Mouse (Mus musculus): ENCODE results near the gene Gm49380.

Gm49380 gene

DNA sequence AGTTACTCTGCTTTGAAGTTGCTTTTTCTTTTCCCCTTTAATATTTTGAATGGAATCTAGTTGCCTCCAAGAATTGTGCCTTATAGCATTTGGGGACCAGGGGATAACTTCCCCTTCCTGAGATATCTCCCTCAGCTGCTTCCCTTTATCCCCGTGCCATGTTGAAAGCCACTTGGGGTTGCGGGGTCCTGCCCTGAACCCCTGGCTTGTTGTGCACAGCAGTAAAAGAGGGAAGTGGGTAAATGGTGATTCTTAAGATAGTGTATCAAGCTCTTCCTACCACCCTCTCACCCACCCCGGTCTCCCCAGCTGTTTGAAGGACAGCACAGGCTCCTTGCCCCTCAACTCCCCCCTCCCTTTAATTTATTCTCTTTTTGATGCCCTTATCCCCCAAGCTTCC lies 18.6 kb downstream of the Gm49380 start:
- CTCF ChIA-PET = interaction anchor here (1.2 kb wide), 1 partner anchor 27 kb away, joined by 3 read pairs; no protein-coding TSS in a partner anchor

DNA sequence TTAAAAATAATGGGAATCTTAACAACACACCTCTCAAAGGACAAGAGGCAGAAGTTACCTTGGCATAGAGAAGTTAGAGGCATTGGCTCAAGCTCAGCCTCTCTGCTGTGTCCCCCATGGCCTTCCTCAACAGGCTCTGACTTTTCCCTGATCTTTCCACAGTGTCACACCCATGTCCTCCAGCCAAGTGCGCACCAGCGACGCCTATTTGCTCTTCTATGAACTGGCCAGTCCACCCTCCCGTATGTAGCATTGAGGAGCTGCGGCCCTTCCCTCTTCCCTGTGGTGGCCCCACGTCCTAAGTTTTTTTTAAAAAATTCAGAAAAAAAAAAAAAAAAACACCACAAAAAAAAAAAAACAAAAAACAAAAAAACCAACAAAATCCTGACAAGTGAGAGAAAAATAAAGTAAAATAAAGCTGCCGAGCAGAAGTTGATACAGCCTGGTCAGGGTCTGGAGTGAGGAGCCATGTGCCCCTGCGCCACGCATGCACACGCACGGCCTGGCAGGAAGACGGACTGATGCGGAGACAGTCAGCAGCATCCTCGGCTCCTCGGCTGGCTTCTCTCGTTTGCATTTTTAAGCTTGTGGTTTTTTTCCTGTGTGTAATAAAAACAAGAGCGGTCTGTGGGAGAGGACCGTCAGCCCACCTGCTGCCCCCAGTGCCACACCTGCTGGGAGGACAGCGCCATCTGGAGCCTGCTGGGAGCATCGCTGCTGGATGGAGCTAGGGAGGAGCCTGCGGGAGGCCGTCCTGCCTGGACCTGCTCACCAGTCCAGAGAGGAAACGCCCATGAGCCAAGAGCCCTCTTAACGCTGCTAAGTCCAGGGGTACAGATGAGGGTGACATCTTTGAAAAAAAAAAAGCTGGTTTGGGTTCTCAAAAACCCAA lies 19.4 kb downstream of the Gm49380 start:
- CTCF ChIA-PET = interaction anchor here (0.7 kb wide), 1 partner anchor 11 kb away, joined by 4 read pairs; no protein-coding TSS in a partner anchor

DNA sequence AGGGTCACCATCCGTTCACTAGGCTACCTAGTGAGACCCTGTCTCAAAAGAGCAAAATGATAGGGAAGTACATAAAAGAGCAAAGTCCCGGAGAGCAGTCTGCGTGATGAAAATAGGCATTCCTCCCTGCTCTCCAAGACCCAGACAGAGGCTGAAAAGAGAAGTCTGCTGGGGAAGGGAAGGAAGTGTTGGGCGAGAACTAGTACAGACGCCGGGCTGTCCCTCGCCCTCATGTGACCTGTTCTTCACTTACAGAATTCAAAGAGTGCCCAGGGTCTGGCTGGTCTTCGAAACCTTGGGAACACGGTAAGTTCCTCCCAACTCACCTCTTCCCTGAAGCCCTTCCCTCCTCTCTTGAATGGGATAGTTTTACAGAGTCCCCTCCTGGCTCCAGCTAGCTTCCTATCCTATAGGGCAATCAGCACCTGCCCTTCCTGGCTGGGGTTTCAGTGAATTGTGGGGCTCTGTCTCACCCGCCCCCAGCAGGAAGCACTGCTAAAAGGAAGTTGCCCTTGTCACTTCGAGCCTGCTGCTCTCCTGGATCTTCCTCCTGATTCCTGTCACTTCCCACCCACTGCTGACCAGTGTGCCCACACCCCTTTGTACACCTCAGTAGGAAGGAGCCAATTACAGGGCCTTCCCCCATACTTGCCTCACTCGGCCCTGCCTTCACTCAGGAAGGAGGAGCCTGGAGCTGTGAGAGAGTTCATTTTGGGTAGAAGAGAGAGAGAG lies 24.3 kb downstream of the Gm49380 start:
- CTCF ChIA-PET = interaction anchor here (0.5 kb wide), 1 partner anchor 11 kb away, joined by 3 read pairs; no protein-coding TSS in a partner anchor

DNA sequence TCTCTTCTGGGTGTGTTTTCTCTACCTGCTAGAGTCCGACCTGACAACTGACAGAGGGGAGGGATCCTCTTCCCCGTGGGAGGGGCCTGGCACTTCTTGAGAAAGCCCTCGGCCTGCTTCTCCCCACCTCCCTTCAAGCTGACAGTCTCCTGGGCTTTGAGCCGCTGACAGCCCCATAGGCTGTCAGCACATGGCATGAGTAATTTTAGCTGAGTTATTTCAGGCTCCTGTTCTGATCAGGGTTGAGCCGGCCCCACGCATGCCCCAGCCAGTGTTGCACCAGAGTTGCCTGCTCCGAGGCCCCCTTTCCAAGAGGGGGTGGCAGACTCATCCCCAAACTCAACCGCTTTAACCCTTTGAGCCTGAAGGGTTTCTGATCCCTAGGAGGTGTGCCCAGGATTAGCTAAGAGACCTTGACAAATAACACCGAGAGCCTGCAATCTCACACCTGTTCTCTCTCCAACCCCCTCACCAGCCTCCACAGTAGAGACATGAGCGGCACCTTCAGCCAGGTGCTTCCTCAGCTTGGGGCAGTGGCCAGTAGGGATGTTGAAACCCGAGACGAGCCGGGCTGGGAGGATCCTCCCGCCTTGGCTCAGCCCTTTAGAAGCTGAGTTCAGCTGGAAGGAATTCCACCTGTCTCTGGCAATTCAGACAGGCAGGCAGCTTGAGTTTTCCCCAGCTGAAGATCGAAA lies 25.4 kb downstream of the Gm49380 start:
- CTCF ChIA-PET = interaction anchor here (0.6 kb wide), 1 partner anchor 11 kb away, joined by 13 read pairs; no protein-coding TSS in a partner anchor

DNA sequence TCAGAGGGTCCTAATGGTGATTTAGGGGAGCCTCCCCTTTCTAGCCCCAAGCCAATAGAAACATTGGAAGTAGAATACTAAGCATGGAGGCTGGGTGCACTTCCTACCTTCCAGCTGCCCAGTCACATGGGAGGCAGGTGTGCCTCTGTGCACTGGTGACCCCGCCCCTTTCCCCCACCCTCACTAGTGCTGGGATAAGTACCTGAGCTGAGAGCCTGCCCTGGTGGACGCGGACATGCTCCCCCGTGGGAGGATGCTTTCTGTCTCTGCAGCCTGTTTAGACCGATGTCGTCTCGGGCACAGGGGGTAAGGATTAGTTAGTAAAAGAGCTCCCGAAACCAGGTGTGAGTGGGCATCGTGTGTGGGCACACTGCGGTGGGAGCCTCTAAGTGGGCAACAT lies 26.3 kb downstream of the Gm49380 start:
- CTCF ChIA-PET = no interaction called here

DNA sequence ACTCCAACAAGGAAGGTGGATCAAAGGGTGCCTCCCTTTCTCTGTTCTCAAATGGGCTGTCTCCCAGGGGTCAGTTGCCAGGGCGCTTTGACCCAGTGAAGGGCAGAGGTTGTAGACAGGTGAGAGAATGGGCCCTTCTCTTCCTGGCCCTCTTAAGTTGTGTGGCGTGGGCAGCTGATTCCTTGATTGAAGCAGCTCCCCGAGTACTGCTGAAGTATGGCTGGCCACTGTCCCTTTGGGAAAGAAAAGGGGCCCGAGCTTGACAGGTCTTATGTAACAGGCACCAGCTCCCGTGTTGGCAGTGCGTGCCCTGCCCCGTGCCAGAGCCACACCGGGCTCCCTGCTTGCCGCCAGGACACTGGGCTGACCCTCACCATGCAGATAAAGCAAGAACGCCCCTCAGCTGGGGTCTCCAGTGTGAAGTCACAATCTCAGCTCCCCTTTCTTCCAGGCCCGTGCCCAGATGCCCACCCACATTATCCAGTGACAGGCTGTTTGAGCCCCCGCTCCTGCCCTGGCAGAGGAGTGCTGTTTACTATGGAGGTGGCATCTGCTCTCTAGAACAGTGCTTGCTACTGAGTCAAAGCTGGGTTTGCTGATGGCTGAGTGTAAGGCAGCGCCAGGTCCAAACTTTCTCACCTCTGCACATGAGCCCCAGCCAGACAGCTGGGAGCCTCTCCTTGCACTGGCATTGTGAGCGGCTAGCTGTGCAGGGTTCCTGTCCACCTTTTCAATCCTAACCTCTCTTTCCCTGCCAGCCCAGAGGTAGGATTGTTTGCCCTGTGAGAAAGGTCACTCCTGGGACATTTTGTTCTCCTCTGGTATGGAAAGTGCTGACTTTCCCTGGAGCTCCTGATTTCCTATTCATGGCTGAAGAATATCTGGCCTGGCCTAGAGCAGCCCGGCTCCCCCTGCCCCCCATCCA lies 27.3 kb downstream of the Gm49380 start:
- CTCF ChIA-PET = interaction anchor here (0.5 to 0.6 kb wide), 2 partner anchors 31 to 897 kb away, joined by 3 to 4 read pairs; no protein-coding TSS in a partner anchor

DNA sequence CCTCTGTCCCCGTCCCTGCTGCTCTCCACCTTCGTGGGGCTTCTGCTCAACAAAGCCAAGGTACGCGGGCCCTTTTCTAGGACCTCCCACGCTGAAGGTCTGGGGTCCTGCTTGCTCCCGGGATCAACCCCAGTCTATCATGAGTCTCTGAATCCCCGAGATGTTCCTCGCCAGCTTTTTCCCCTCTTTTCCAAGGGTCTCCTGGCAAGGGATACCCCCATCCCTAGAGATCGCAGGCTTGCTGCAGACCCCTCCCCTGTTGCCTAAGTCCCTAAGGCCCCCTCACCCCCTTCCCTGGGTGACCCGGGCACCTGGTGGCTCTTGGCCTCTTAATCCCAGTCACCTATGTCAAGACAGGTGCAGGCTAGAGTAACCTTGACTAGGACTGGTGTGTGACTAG lies 28.0 kb downstream of the Gm49380 start:
- CTCF ChIA-PET = no interaction called here

DNA sequence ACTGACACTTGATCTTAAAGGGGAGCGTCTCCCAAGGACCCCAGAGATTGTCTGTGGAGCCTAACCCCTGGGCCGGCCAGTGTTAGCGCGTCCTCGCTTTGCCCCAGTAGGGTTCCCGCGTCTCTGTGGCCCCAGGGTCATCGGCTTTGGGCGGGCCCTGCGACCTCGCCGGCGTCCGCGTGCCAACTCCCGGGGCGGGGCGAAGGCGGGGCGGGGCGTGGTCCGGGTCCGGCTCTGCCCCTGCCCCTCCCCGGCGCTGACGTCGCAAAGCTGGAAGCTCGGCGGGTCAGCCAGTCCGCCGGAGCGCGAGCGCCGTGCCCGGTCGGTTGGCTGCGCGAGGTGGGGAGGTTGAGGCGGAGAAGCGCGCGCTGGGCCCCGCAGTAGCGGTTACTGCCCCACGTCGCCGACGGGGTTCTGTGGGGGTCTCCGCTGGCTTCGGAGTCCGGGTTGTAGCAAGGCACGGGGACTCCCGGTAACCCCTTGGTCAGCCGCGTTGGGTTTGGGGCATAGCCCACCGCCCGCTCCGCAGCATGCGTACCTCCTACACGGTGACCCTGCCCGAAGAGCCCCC lies 28.6 kb downstream of the Gm49380 start:
- CTCF ChIA-PET = no interaction called here

DNA sequence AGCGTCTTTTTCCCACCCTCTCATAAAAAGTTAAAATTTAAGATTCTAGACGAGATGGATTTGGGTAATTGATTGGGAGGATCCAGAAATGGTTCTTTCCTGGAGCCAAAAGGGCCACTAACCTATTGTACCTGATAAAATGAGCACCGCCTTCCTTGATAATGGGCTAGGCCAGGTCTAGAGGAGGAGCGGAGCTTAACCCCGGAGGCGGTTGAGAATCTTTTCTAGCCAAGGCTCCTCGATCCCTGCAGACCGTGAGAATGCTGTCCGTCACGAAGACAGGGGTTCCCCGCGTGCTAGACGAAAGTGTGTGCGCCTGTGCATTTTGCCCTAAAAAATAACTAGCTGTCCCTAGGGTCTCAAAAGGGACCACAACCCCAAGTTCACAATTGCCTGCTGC lies 29.1 kb downstream of the Gm49380 start:
- CTCF ChIA-PET = no interaction called here

DNA sequence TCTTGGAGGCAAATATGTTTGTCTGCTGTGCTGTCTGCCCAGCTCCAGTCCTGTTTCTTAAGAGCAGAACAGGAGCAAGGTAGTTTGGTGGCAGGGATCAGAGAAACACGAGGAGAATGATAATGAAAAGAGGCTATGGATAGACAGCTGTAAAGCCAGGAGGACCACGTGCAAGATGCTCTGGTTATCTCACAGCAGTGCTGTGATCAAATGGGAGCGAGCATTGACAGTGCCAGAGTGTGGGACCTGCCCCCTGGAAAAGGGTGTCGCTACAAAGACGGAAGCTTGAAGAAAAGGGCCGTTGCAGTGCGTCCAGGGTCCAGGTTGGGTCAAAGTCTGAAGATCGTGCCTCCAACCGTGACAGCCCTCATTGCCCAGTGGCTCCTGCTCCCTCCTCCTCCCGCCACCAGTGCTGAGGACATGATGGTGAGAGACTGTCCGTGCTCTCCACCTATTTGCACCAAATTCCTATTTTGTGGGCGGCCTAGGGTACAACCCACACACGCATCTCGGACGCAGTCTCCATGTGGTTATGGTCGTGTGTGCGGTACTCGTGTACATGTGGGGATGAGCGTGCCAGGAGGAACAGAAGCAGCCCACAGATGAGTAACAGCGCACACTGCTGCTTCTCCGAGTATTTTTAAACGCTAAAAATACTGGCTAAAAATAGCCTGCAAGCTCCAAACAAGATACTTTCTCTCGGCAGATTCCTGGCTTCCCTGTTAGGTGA lies 29.7 kb downstream of the Gm49380 start:
- CTCF ChIA-PET = interaction anchor here (0.5 to 0.7 kb wide), 2 partner anchors 10 to 12 kb away, joined by 4 read pairs; no protein-coding TSS in a partner anchor

DNA sequence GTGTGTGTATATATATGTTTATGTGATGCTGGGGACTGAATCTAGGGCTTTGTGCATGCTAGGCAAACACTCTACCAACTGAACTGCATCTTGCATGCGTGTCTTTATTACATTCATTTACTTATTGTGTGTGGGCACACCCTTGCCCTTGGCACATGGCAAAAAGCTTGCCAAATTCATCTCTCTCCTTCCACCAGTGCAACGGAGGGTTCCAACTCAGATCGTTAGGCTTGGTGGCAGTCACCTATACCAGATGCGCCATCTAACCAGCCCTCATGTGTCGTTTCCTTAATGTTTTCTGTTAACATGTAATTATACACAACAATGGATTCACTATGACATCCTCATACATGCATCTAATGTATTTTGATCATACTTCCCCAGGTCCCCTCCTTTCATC lies 31.0 kb downstream of the Gm49380 start:
- CTCF ChIA-PET = no interaction called here

DNA sequence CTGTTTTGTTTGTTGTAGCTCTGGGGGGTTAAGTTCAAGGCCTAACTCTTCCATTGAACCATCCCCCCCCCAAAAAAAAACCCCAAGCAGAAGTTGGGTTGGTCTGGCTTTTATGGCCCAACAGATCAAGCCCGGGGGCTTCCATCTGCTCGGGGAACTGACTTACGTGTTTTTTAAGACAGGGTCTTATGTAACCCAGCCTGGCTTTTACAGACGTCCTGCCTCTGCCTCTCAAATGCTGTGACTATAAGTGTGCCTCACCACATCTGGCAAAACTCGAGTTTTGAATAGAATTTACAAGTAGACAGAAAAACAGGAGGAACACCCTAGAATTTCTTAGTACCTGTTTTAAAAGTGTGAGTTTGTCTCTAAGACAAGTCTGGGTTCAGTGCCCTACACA lies 31.7 kb downstream of the Gm49380 start:
- CTCF ChIA-PET = interaction anchor here (0.9 kb wide), 1 partner anchor 131 kb away, joined by 3 read pairs; no protein-coding TSS in a partner anchor

DNA sequence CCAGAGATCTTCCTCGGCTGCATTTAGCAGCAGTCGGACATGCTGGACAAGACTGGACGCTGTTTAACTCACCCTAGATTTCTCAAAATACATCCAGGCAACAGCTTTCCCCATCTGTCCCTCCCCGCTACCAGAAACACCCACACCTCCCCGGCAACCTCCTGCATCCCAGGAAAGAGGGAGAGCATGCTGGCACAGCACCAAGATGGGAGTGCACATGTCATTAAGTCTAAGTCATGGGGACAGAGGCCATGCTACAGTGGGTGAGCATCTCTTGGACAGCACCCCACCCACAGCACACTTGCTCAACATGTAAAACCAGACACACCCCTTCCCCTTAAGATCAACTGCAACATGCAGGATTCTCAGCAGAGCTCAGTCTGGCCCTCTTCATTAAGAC lies 32.3 kb downstream of the Gm49380 start:
- CTCF ChIA-PET = interaction anchor here (0.9 kb wide), 1 partner anchor 131 kb away, joined by 3 read pairs; no protein-coding TSS in a partner anchor

DNA sequence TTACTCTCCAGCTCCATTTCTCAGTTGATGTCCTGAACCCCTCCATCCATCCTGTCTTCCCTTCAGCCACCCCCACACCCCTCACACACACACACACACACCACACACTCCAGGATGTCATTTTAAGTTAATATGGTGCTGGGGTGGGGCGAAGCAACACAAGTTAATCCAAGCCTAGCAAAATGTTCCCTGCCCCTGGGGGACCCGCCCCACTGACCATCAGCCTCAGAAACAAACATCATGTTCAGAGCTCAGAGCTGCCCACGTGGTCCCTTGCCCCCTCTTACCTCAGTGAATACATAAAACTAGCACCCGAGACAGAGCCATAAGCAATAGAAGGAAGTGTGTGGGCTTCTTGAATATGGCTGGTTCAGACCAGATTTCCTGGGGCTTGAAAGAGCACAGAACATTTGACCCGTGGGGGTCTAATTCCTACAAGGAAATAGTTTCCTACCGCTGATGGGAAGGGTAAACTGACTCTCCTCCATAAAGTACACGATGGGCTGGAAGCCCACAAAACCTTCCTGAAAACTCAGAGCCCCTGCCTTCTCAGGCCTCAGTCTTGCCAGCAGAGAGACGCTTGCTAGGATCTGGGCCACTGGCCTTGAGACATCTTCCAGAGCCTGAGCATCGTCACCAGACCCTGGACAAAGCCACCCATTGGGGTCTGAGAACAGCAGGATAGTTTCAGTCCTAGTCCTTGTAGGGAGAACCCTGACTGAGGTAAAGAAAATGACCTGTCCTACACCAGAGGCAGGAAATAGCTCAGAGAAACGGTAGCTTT lies 33.1 kb downstream of the Gm49380 start:
- CTCF ChIA-PET = no interaction called here

DNA sequence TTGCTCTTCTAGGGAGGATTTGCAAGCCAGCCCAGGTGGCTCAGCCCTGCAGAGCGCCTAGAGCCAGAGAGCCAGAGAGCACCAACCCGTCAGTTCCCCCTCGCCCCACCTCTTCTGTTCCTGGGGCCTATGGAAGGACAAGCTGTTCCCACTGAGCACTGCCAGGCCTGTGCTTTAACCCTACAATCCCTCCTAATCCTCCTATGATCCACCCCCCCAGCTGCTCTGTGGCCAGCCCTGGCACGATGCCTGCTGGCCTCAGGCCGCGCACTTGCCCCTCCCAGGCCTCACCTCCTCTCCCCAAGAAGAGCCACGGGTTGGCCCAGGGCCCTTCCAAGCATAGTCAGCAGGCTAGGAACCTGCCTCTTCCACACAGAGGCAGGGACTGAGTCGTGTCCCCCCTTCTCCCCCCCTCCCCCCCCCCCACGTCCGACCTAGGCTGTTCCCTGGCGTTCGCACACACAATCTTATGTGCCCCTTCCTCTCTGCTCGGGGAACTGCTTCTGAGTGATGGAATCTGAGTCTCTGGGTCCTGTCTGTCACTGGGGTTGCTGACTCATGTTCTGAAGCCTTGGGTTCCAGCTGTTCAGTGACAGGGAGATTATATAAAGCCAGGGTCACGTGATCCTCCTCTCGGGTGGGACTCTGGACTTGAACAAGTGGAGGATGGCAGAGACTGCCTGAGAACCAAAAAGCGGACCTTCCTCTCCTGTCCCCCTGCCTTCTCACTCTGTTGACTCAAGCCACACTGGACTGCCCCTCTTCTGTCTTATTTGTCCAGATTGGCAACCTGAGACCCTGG lies 34.1 kb downstream of the Gm49380 start:
- CTCF ChIA-PET = no interaction called here

DNA sequence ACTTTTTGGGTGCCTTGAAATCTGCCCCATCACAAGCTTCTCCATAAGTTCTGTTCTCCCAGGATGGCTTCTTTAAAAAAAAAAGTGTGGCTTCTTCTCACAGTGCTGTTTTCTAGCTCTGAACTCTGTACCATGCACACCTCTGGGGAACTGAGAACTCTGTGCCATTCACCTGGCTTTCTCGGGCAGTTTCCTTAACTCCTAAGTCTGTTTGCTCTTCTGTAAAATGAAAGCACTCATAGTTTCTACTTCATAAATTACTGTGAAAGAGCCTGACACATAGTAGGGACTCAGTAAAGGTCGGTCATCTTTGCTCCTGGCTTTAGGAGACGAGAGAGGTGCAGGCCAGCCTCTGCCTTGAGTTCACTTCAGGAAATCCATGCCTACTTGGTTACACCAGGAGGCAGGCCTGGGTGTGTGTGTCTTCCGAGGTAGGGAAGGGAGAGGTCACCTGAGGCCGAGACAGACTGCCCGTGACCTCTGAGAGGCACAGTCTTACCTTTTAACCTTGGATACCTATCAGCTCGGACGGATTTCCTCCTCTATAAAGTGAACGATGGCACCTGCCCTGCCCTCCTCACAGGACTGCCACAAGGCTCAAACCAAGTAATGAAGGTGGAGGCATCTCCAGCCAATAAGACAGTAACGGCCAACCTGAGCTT lies 35.0 kb downstream of the Gm49380 start:
- CTCF ChIA-PET = interaction anchor here (0.7 kb wide), 1 partner anchor 11 kb away, joined by 3 read pairs; no protein-coding TSS in a partner anchor

DNA sequence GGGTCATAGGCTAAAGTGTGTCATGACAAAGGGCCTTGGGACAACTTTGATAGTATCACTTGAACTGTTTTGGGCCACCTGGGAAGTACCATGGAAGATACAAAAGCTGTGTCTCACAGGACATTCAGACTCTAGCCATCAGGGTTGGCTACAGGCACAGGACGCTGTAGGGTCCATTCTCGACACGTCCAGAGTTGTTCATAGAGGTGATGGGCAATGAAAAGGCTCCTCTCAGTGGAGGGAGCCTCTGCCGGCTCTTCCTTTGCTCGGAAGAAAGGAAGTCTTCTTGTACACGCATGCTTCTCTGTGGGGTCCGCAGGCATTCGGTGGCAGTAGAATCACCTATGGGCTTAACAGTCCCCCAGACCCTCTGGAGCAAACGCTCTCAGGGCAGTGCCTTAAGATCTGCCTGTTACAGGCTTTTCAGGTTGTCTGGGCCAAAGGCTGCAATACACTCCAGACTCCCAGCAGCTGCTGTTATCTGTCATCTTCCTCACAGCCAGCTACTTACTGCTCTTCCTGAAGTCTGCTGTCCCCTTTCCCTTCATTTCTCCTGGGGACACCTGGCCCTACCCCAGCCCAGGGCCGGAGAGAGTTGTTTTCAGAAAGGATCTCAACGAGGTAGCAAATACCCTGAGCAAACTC lies 35.9 kb downstream of the Gm49380 start:
- CTCF ChIA-PET = interaction anchor here (0.7 kb wide), 1 partner anchor 11 kb away, joined by 3 read pairs; no protein-coding TSS in a partner anchor

All from spleen, embryonic (tissue).